Mouse (Mus musculus) embryonic facial prominence, embryonic 12.5 days (tissue): ENCODE measurements around the gene Amh. TPM values are rescaled to one million over a fixed set of nuclear protein-coding genes. Genes with fewer than 3 reads are reported as not detected.

Experiments used
- ATAC-seq: fragments of 200-750 bp; cut with Nextera tagmentation; 2 replicates; pipeline ENCODE4 v1.8.0; 2017; ENCODE audit not compliant: insufficient number of reproducible peaks, insufficient read depth, low FRiP score, low TSS enrichment
- H3K27ac ChIP-seq: fragments of 300-500 bp; sonication (generic); 2 replicates; pipeline ENCODE4 v1.5.1; 2016; ENCODE audit warnings: mild to moderate bottlenecking
- H3K27me3 ChIP-seq: fragments of 300-500 bp; sonication (generic); 2 replicates; pipeline ENCODE4 v1.6.1; 2016; ENCODE audit warnings: mild to moderate bottlenecking, moderate library complexity
- H3K36me3 ChIP-seq: fragments of 300-500 bp; sonication (generic); 2 replicates; pipeline ENCODE4 v1.6.1; 2016; ENCODE audit warnings: mild to moderate bottlenecking
- H3K4me1 ChIP-seq: fragments of 300-500 bp; sonication (generic); 2 replicates; pipeline ENCODE4 v1.6.1; 2016
- H3K4me2 ChIP-seq: fragments of 300-500 bp; sonication (generic); replicated peaks from 2 replicates; pipeline ENCODE4 v1.6.1; 2016; ENCODE audit warnings: mild to moderate bottlenecking, moderate library complexity
- H3K4me3 ChIP-seq: fragments of 300-500 bp; sonication (generic); 2 replicates; pipeline ENCODE4 v1.5.1; 2016; ENCODE audit warnings: mild to moderate bottlenecking
- H3K9ac ChIP-seq: fragments of 300-500 bp; sonication (generic); 2 replicates; pipeline ENCODE4 v1.6.1; 2016; ENCODE audit warnings: mild to moderate bottlenecking, moderate library complexity
- H3K9me3 ChIP-seq: fragments of 300-500 bp; sonication (generic); 2 replicates; pipeline ENCODE4 v1.6.1; 2016; ENCODE audit warnings: mild to moderate bottlenecking, moderate library complexity
- WGBS: fragments of 180-500 bp; shearing (Covaris S2); methylation state at CpG from one replicate; pipeline ENCODE4 v1.1.7; 2016; 5-methylcytosine and 5-hydroxymethylcytosine counted together
- polyA plus RNA-seq: library from polyadenylated mRNA; unstranded; fragments of >200 nt; fragmentation: Nextera tagmentation; extraction: Ambion mirVana; gene quantifications from 2 replicates; pipeline ENCODE4 v1.2.1, GENCODE M21; 2016

Gene Amh
- polyA plus RNA-seq, 1 experiment from 2014 or later: not detected

DNA sequence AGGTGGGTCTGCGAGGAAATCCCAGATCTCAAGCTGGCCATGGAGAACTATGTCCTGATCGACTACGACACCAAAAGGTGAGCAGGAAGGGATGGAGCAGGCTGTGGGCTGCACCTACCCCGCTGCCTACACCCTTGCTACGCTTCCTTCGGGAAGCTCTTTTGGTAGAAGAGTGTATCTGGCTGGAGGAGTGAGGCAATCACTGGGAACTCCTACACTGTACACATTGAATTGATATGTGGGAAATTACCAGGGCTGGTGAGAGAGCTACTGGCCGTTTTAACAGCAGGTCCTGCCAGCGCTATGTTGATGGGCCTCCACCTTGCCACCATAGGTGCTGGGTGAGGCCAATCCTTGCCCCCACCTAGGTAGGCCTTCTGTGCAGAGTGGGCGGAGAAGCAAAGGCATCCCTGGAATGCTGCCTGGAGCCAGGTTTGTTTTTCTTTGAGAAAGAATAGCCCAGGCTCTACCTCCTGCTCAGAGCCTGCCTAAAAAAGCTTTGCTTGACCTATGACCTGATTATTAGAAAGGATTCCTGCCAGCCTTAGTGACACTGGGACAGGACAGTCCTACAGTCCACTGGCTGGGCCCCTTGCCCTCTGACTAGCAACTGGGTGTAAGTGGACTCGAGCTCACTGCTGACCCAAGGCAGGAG, 38.8 kb upstream of the Amh start:
- 67% methylated on average over 10 of the region's 10 CpGs for WGBS

GRCm38 (mm10) chr10:80768365-80768764, 36.7 kb upstream of the Amh start:
- peaks cover 86% of the 10 kb centered on the region for H3K36me3 ChIP-seq
- WGBS: 90% methylated on average over 6 of the region's 6 CpGs
- no peaks in the 10 kb centered on the region for H3K27me3 ChIP-seq

More for the DNA sequence above, 38.8 kb upstream of the Amh start:
- Histone ChIP-seq H3K9ac (no peak overlapping the region), H3K36me3 (peaks cover 65% of the 10 kb centered on the region), H3K4me1 (no peaks in the 10 kb centered on the region), H3K4me3 (no peak overlapping the region), H3K27ac (no peak overlapping the region), H3K27me3 (no peaks in the 10 kb centered on the region), H3K4me2 (no peak overlapping the region), H3K9me3 (no peaks in the 10 kb centered on the region)
- ATAC-seq: no peak

DNA sequence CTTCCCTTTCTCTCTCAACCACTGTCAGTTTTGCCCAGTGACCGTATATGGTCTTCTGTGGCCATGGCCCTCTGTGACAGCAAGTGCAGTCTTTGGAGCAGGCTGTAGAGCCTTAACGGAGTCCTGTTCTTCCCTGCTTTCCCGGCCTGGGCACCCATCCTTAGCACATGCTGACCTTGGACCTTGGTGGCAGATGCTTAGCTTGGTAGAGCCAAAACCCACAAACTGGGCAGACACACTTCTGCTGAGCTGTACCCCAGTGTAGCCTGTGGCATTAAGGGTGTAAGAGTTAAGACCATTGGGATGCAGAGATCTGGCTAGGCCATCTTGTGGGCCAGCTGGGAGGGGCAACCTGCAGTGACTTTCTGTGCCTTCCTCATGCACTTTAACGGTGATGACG, 31.2 kb upstream of the Amh start:
- Histone ChIP-seq H3K4me3 (no peak overlapping the region), H3K4me2 (no peak overlapping the region), H3K27ac (peak overlapping the region; percentile 18; the same call in 1 of the 2 replicates), H3K27me3 (no peaks in the 10 kb centered on the region), H3K9ac (no peak overlapping the region), H3K9me3 (no peaks in the 10 kb centered on the region), H3K36me3 (peaks cover 98% of the 10 kb centered on the region), H3K4me1 (peaks cover 6% of the 10 kb centered on the region; the same call in 1 of the 2 replicates)
- no peak for ATAC-seq
- 79% methylated on average over 5 of the region's 5 CpGs for WGBS

More at GRCm38 (mm10) chr10:80768365-80768764, 36.7 kb upstream of the Amh start:
- no peak for ATAC-seq
- no peaks in the 10 kb centered on the region for H3K4me1 ChIP-seq
- H3K4me3 ChIP-seq: no peak overlapping the region
- no peak overlapping the region for H3K4me2 ChIP-seq
- no peak overlapping the region for H3K27ac ChIP-seq
- H3K9me3 ChIP-seq: no peaks in the 10 kb centered on the region
- H3K9ac ChIP-seq: no peak overlapping the region

GRCm38 (mm10) chr10:80774549-80774948, 30.5 kb upstream of the Amh start:
- H3K27me3 ChIP-seq: no peaks in the 10 kb centered on the region
- 48% methylated on average over 2 of the region's 2 CpGs for WGBS
- no peak overlapping the region for H3K4me3 ChIP-seq
- no peak overlapping the region for H3K4me2 ChIP-seq
- peak overlapping the region; percentile 18 for H3K27ac ChIP-seq
- ATAC-seq: peak; percentile 44; the same call in 1 of the 2 replicates
- peaks cover 100% of the 10 kb centered on the region for H3K36me3 ChIP-seq
- no peaks in the 10 kb centered on the region for H3K9me3 ChIP-seq
- no peak overlapping the region for H3K9ac ChIP-seq
- H3K4me1 ChIP-seq: peaks cover 6% of the 10 kb centered on the region; the same call in 1 of the 2 replicates

DNA sequence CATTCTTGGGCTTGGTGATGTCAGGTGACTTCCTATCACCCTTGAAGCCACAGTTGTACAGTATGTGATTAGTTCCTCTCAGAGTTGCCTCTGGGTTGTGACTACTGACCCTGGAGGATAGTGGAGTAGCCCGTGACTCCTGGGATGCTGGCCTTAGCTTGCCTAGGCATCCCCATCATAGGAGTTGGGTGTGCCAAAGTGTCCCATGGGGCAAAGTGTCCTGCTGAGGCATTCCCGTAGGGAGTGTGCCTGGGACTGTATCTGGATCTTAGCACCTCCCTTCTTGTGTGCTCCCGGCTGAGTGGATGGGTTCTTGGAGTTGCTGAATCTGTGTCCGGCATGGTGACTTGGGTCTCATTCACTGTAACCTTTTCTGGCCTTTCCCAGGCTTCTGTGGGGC, 30.1 kb upstream of the Amh start:
- Histone ChIP-seq H3K36me3 (peaks cover 100% of the 10 kb centered on the region), H3K27me3 (no peaks in the 10 kb centered on the region), H3K4me2 (no peak overlapping the region), H3K9me3 (no peaks in the 10 kb centered on the region), H3K9ac (no peak overlapping the region), H3K4me3 (no peak overlapping the region), H3K4me1 (peaks cover 6% of the 10 kb centered on the region; the same call in 1 of the 2 replicates), H3K27ac (no peak overlapping the region)
- WGBS: 95% methylated on average over 4 of the region's 4 CpGs
- ATAC-seq: no peak

GRCm38 (mm10) chr10:80775731-80776130, 29.3 kb upstream of the Amh start:
- Histone ChIP-seq H3K4me3 (no peak overlapping the region), H3K9ac (no peak overlapping the region), H3K27ac (no peak overlapping the region), H3K27me3 (no peaks in the 10 kb centered on the region), H3K36me3 (peaks cover 98% of the 10 kb centered on the region), H3K9me3 (no peaks in the 10 kb centered on the region), H3K4me2 (no peak overlapping the region), H3K4me1 (peaks cover 6% of the 10 kb centered on the region; the same call in 1 of the 2 replicates)
- no peak for ATAC-seq
- 90% methylated on average over 4 of the region's 4 CpGs for WGBS

DNA sequence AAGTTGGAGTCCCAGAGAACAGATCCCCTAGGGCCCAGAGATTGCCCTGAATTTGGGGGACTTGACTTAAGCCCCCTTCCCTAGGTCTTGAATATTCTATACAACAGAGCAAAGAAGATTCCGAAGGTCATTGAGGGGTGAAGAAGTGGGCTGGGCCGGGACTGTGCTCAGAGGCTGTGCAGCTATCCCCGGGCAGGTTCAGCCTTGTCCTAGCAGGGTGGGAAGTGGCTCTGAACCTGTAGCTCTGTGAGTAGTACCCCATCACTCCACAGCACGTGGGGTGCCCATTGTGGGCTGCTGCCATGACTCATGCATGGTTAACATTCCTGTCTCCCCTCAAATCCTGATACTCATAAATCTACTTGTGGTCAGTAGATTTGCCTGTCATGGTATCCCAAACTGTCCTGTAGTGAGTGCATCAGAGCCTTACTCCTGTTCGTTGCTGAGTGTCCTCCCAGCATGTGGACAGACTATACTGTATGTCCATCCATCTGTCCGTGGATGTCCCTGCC, 28.6 kb upstream of the Amh start:
- WGBS: 88% methylated on average over 6 of the region's 6 CpGs
- peaks cover 6% of the 10 kb centered on the region; the same call in 1 of the 2 replicates for H3K4me1 ChIP-seq
- H3K27me3 ChIP-seq: no peaks in the 10 kb centered on the region
- H3K27ac ChIP-seq: no peak overlapping the region
- ATAC-seq: 0 out of 2 replicates have a peak, but pooled peaks have one; percentile 10
- H3K4me3 ChIP-seq: no peak overlapping the region
- H3K9ac ChIP-seq: no peak overlapping the region
- peaks cover 98% of the 10 kb centered on the region for H3K36me3 ChIP-seq
- H3K9me3 ChIP-seq: no peaks in the 10 kb centered on the region
- H3K4me2 ChIP-seq: no peak overlapping the region

DNA sequence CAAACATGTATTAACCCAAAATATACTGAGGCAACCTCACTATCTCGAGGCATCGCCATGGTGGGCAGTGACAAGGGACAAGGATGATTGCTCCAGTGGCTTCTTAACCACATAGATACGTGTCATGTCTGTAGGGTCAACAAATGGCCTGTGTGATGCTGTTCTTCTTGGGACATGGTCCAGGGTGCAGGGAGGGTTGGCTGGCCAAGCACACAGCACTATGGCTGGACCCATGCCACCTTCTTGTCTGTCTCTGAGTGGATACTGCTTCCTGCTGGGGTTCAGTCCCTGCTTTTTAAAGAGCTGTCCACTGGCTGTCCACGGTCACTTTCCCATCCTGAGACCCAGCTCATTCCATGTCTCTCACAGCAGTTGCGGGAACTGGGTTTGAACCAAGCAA, 27.9 kb upstream of the Amh start:
- H3K27ac ChIP-seq: no peak overlapping the region
- no peaks in the 10 kb centered on the region for H3K9me3 ChIP-seq
- WGBS: 94% methylated on average over 5 of the region's 5 CpGs
- H3K4me3 ChIP-seq: no peak overlapping the region
- H3K36me3 ChIP-seq: peaks cover 96% of the 10 kb centered on the region
- H3K27me3 ChIP-seq: no peaks in the 10 kb centered on the region
- H3K9ac ChIP-seq: no peak overlapping the region
- peaks cover 6% of the 10 kb centered on the region; the same call in 1 of the 2 replicates for H3K4me1 ChIP-seq
- ATAC-seq: no peak
- no peak overlapping the region for H3K4me2 ChIP-seq

GRCm38 (mm10) chr10:80779565-80779964, 25.5 kb upstream of the Amh start:
- Histone ChIP-seq H3K4me1 (no peaks in the 10 kb centered on the region), H3K4me3 (no peak overlapping the region), H3K9me3 (no peaks in the 10 kb centered on the region), H3K9ac (no peak overlapping the region), H3K36me3 (peaks cover 96% of the 10 kb centered on the region), H3K27me3 (no peaks in the 10 kb centered on the region), H3K4me2 (no peak overlapping the region), H3K27ac (no peak overlapping the region)
- ATAC-seq: no peak

DNA sequence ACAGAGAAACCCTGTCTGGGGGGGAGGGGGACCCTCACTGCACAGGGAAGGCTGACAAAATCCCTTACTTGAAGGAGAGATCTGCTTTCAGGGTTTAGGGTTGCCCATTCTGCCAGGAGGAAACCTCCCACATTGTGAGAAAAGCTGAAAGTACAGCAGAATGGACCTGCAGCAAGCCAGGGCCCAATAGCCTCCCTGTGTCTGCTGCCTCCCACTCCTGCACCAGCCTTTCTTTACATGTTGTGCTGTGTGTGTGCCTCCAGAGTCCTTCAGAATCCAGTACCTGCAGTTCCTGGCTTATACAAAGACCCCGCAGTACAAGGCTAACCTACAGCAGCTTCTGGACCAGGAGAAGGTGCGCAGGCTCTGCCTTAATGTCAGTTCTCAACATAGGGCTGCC, 20.7 kb upstream of the Amh start:
- H3K4me1 ChIP-seq: no peaks in the 10 kb centered on the region
- H3K9me3 ChIP-seq: no peaks in the 10 kb centered on the region
- H3K36me3 ChIP-seq: peaks cover 96% of the 10 kb centered on the region
- H3K9ac ChIP-seq: no peak overlapping the region
- no peak overlapping the region for H3K4me3 ChIP-seq
- H3K27me3 ChIP-seq: no peaks in the 10 kb centered on the region
- no peak overlapping the region for H3K4me2 ChIP-seq
- WGBS: 92% methylated on average over 2 of the region's 2 CpGs
- ATAC-seq: no peak
- no peak overlapping the region for H3K27ac ChIP-seq

DNA sequence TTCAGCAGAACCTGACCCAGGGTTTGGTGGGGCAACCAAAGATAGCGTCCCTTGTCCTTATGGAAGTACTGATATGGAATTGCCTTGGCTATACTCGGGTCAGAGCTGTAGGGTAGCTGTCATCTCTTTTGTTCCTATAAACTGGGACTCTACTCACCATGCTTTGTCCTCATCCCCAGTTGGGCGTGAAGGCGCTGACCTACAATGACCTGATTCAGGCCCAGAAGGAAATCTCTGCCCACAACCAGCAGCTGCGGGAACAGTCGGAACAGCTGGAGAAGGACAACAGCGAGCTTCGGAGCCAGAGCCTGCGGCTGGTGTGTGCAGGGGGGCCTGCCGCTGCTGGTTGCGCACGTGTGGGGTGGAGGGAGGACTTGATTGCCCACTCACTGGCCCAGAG, 20.2 kb upstream of the Amh start:
- H3K4me3 ChIP-seq: no peak overlapping the region
- H3K4me1 ChIP-seq: no peaks in the 10 kb centered on the region
- ATAC-seq: no peak
- 89% methylated on average over 12 of the region's 12 CpGs for WGBS
- no peaks in the 10 kb centered on the region for H3K27me3 ChIP-seq
- no peak overlapping the region for H3K27ac ChIP-seq
- H3K36me3 ChIP-seq: peaks cover 94% of the 10 kb centered on the region
- no peak overlapping the region for H3K4me2 ChIP-seq
- H3K9ac ChIP-seq: no peak overlapping the region
- no peaks in the 10 kb centered on the region for H3K9me3 ChIP-seq

DNA sequence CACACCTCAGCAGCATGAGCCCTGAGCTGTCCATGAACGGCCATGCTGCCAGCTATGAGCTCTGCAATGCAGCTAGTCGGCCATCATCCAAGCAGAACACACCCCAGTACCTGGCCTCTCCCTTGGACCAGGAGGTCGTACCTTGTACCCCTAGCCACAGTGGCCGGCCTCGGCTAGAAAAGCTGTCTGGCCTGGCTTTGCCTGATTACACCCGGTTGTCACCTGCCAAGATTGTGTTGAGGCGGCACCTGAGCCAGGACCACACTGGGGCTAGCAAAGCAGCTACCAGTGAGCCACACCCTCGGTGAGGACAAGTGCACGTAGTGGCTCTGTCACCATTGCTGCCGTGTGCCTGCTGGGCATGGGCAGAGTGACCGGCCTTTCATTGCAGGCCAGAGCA, 19.1 kb upstream of the Amh start:
- H3K4me3 ChIP-seq: no peak overlapping the region
- WGBS: 97% methylated on average over 11 of the region's 11 CpGs
- no peak overlapping the region for H3K27ac ChIP-seq
- no peaks in the 10 kb centered on the region for H3K4me1 ChIP-seq
- no peaks in the 10 kb centered on the region for H3K9me3 ChIP-seq
- no peak overlapping the region for H3K4me2 ChIP-seq
- H3K9ac ChIP-seq: no peak overlapping the region
- H3K36me3 ChIP-seq: peaks cover 96% of the 10 kb centered on the region
- no peaks in the 10 kb centered on the region for H3K27me3 ChIP-seq
- ATAC-seq: no peak
